Mouse (Mus musculus): Measurements from ENCODE around the gene Avil. TPM values are rescaled to one million over a fixed set of nuclear protein-coding genes. Genes with fewer than 3 reads are reported as not detected.
"Not testable (repeated sequence)": the region's sequence is repeated elsewhere in the genome, so short reads cannot be mapped to it uniquely, and the experiment has no call there.

The Avil gene
- polyA plus RNA-seq, 1 experiment from 2014 or later: not detected

DNA sequence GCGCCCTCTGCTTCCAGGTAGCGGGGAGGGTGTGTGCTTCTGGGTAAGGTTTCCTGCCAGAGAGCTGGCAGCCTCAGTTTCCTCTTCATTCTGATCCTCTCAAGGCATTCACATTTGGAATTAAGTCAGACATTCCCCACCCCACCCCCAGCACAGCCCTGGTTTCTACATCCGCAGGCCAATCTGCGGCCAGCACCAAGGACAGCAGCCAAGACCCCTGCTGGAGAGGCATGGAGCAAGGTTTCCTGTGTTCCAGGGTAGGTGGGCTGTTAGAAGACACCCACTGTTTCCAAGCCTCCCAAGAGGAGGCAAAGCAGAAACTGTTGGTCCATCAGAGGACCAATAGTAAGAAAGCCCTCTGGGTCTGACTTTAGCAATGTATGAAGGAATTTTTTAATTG is 54.1 kb downstream of the Avil start:
- H3K27ac ChIP-seq: no peak overlapping the region
- H3K36me3 ChIP-seq (ENCODE audit: inconsistent target): no peaks in the 10 kb centered on the region
- 97% methylated on average over 4 of the region's 4 CpGs for WGBS (ENCODE audit: missing documents)
- H3K4me3 ChIP-seq (ENCODE audit: inconsistent target): no peak overlapping the region
- H3K79me2 ChIP-seq (ENCODE audit: inconsistent target): no peaks in the 10 kb centered on the region

DNA sequence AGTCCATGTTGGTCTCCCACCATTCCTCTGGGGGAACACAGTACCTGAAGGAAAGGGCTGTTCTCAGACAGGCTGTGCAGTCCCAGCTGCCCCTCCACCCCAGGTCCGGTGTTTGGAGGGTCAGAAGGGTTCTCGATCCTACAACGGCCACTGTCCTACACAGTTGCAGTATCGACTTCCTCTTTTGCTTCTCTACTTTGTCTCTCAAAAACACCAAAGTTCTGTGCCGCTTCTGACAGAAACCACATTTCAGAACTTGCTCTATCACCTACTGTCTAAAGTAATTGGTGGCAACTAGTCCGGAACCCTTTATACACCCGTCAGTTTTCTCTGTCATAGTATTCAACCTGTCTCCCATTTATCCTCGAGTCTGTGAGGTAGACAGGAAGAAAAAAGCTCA is 54.9 kb downstream of the Avil start:
- no peak overlapping the region for H3K27ac ChIP-seq
- H3K36me3 ChIP-seq (ENCODE audit: inconsistent target): no peaks in the 10 kb centered on the region
- 14% methylated on average over 8 of the region's 8 CpGs for WGBS (ENCODE audit: missing documents)
- no peaks in the 10 kb centered on the region for H3K79me2 ChIP-seq (ENCODE audit: inconsistent target)
- H3K4me3 ChIP-seq (ENCODE audit: inconsistent target): no peak overlapping the region

DNA sequence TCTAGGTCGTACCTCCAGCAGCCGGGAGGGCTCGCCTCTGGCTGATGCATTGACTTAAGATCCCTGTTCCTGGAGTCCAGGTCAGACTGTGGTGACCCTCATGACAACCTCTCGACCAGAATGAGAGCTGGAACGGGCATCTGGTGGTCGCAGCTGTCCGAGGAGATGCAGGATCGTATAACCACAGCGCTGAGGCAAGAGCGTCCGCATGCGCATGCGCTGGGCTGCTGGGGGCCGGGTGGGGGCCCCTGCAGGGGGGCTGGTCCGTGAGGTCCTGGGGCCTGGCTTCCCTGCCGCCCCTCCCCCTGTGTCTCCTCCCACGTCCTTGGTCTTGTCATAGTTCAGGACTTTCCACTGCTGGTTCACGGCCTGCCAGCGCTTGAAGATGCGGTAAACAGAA is 56.0 kb downstream of the Avil start:
- Histone ChIP-seq H3K4me3 (ENCODE audit: inconsistent target) (no peak overlapping the region), H3K27ac (no peak overlapping the region), H3K79me2 (ENCODE audit: inconsistent target) (no peaks in the 10 kb centered on the region), H3K36me3 (ENCODE audit: inconsistent target) (no peaks in the 10 kb centered on the region)
- WGBS (ENCODE audit: missing documents): 88% methylated on average over 15 of the region's 20 CpGs

DNA sequence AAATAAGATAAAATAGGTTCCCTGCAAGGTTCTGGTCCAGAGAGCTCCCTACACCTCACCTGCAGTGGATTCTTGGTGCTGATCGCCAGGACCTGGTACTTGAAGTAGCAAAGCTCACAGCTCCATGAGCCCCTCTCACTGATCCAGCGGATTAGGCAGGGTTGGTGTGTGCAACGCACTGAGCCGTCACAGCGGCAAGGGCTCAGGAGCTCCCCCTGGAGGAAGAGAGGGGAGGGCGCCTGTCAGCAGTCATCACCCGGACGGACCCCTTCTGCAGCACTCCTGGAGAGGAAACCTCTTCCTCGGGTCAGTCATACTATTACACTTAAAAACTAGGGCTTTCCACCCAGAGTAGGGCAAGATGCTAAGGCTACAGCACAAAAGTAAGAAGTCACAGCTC is 57.7 kb downstream of the Avil start:
- 5% methylated on average over 9 of the region's 9 CpGs for WGBS (ENCODE audit: missing documents)

DNA sequence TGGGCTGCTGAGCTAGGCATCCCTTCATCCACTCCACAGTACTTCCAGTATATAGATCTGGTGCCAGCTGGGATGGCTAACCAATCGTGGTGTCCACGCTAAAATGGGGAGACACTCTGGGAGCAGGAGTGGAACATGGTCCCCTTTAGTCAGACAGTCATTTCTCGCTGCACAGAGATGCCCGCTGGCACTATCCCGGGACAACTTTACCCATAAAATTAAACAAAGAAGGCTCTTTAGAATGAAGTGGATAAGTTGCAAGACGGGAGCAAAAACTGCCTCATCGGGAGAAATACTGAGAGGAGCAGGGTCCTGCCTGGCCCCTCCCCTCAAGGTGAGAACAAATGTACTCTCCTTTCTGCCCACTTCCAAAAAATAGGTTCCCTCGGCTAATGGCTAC is 58.2 kb downstream of the Avil start:
- Histone ChIP-seq H3K36me3 (ENCODE audit: inconsistent target) (no peaks in the 10 kb centered on the region), H3K79me2 (ENCODE audit: inconsistent target) (peaks cover 3% of the 10 kb centered on the region), H3K4me3 (ENCODE audit: inconsistent target) (no peak overlapping the region), H3K27ac (no peak overlapping the region)
- WGBS (ENCODE audit: missing documents): 25% methylated on average over 8 of the region's 8 CpGs

More for the DNA sequence above, 57.7 kb downstream of the Avil start:
- Histone ChIP-seq H3K36me3 (ENCODE audit: inconsistent target) (no peaks in the 10 kb centered on the region), H3K79me2 (ENCODE audit: inconsistent target) (no peaks in the 10 kb centered on the region), H3K4me3 (ENCODE audit: inconsistent target) (no peak overlapping the region), H3K27ac (no peak overlapping the region)

DNA sequence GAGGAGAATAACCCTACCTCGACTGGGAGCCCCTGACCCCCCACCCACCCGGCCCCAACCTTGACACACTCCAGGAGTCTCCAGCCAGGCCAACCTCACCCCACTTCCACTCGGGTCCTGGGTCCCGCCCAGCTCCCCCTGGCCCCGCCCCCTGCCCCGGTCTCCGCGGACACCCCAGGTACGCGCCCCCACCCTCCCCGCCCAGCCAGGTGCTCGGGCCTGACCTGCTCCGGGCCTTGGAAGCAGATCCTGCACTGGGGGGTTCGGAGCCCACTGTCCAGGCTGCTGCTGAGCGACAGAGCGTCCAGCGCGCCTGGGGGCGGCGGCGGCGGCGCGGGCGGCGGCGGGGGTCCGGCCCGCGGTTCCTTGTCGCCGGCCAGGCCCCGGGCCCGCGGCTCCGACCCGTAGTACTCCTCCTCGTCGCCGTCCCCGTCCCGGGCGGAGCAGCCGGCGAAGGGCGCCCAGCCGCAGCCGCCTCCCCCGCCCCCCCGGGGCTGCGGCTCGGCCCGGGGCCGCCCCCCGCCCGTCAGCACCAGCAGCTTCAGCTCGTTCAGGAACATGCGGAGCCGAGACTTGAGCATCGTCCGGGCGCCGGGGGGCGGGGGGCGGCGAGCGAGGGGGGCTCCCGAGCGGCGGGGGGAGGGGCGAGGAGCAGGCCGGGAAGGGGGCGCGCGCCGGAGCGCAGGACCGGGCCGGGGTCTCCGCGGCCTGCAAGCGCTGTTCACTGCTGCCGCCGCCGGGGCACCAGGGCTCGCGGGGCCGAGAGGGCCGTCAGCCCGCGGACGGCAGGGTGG is 58.9 kb downstream of the Avil start:
- Histone ChIP-seq H3K4me3 (ENCODE audit: inconsistent target) (no peak overlapping the region), H3K79me2 (ENCODE audit: inconsistent target) (peaks cover 9% of the 10 kb centered on the region), H3K27ac (no peak overlapping the region), H3K36me3 (ENCODE audit: inconsistent target) (no peaks in the 10 kb centered on the region)
- 0% methylated on average over 44 of the region's 92 CpGs for WGBS (ENCODE audit: missing documents)

DNA sequence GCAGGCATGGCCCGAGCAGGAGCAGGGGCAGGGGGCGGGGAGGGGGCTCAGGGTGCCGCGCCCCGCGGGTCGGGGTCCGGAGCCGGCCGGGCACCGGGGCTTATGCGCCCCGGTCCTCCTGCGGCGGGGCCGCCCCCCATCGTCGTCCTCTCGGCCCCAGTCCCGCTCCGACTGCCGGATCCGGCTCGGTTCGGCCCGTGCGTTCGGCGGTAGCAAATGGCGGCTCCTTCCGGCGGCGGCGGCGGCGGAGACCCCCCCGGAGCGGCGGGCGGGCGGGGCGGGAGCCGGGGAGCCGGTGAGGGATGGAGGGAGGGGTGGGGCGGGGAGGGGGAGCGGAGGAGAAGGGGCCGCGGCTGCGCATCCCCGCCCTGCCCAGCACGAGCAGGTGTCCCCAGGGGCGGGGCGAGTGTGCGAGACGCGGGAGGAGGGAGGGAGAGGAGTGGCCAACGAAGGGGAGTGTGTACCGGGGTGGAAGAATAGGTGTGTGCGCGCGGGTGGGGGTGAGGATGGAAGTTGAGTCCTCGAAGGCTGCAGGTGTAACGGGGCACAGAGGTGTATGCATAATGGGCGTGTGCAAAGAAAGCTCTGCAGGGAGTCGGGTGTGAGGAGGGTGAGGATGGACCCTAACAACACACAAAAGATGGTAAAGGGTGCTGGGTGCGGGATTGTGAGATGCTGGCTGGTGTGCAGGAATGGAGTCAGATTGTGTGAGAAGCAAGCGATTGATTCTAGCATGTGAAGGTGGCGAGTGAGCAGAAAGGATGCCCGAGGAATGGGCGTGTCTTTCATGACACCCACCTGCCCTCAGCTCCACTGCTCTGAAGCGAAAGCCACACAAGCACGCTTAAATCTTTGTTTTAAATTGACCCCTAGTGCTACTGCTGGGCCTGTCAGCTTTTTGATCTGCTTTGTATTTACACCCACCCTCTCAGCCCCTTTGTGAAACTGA is 59.7 kb downstream of the Avil start, which contains the start of gene March9:
TSS of gene March9 (minus strand) at position 217 of the 949 bp plus-strand sequence.
- H3K4me3 ChIP-seq (ENCODE audit: inconsistent target): peak within 1 kb of the TSS; percentile 11
- 7% methylated on average over 51 of the region's 72 CpGs for WGBS (ENCODE audit: missing documents)

DNA sequence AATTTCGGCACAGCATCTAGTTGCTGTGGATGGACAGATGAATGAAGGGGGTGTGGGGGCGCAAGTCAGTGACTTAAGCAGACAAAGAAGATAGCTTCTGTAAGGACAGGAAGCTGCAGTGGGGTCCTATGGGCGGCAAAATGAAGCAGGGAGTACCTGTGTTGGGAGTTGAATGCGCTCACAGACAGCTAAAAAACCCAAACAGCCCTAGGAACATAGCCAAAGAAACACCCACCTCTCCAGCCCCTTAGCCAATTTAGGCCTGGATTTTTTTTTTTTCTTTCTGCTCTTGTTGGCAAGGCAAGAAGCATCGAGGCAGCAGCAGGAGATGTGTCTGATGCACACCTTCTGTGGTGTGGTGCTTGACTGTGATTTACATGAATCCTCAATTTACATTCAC is 60.6 kb downstream of the Avil start:
- 91% methylated on average over 5 of the region's 5 CpGs for WGBS (ENCODE audit: missing documents)
- H3K4me3 ChIP-seq (ENCODE audit: inconsistent target): no peak overlapping the region

More for the DNA sequence above, 59.7 kb downstream of the Avil start, which contains the start of gene March9:
- H3K27ac ChIP-seq: no peak within 1 kb of the TSS
- peaks cover 18% of the 10 kb centered on the region for H3K79me2 ChIP-seq (ENCODE audit: inconsistent target)
- H3K36me3 ChIP-seq (ENCODE audit: inconsistent target): peaks cover 5% of the 10 kb centered on the region; the same call in 1 of the 2 replicates

DNA sequence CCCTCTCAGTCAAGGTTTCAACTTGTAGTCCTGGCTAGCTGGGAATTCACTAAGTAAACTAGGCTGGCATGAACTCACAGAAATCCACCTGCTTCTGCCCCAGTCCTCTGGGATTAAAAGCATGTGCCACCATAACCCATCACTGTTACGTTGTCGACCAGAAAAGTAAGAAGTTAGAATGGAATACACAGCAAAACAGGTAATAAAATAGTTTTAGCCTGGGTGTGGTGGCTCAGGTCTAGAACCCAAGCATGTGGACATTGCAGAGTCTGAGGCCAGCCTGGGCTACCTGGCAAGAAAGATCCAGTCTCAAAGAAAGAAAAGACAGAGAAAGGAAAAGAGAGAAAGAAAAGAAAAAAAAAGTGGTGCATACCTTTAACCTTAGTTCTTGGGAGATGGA is 61.0 kb downstream of the Avil start:
- Histone ChIP-seq H3K27ac (no peak overlapping the region), H3K4me3 (ENCODE audit: inconsistent target) (no peak overlapping the region), H3K36me3 (ENCODE audit: inconsistent target) (peaks cover 18% of the 10 kb centered on the region), H3K79me2 (ENCODE audit: inconsistent target) (peaks cover 29% of the 10 kb centered on the region)
- 82% methylated on average over 2 of the region's 2 CpGs for WGBS (ENCODE audit: missing documents)

More for the DNA sequence above, 60.6 kb downstream of the Avil start:
- H3K27ac ChIP-seq: no peak overlapping the region
- H3K36me3 ChIP-seq (ENCODE audit: inconsistent target): peaks cover 13% of the 10 kb centered on the region
- H3K79me2 ChIP-seq (ENCODE audit: inconsistent target): peaks cover 26% of the 10 kb centered on the region

DNA sequence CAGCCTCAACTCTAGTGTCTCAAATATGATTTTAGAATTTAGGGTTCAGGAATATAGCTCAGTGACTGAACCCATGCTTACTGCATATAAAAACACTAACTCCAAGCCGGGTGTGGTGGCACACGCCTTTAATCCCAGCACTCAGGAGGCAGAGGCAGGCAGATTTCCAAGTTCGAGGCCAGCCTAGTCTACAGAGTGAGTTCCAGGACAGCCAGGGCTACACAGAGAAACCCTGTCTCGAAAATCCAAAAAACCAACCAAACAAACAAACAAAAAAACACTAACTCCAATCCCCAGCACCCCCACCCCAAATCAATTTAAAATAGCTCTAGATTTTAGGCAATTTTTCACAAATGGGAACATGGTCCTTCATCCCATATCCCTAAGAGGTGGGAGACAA is 61.6 kb downstream of the Avil start:
- peaks cover 24% of the 10 kb centered on the region for H3K36me3 ChIP-seq (ENCODE audit: inconsistent target)
- WGBS (ENCODE audit: missing documents): 95% methylated on average over 2 of the region's 4 CpGs
- not testable (repeated sequence) for H3K4me3 ChIP-seq (ENCODE audit: inconsistent target)
- H3K27ac ChIP-seq: peak overlapping the region; percentile 62
- peaks cover 32% of the 10 kb centered on the region for H3K79me2 ChIP-seq (ENCODE audit: inconsistent target)

DNA sequence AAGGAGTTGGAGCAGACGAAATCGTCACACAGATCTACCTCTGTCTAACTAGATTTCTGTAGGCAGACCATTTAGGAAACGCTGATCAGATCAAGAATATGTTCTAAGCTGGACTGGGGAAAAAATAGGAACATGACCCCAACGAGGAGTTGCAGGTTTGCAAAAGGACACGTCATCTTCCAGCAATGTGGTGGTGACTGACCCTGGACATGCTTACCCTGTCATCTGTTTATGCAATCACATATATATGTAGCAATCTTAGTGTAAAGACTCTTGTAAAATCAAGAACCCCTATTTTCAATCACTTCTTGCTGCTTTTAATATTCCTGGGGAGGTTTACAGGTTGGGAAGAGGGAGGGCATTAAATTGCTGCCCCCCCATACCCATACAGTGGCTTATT is 62.0 kb downstream of the Avil start:
- peaks cover 32% of the 10 kb centered on the region for H3K79me2 ChIP-seq (ENCODE audit: inconsistent target)
- peak overlapping the region; percentile 62 for H3K27ac ChIP-seq
- WGBS (ENCODE audit: missing documents): 39% methylated on average over 5 of the region's 5 CpGs

DNA sequence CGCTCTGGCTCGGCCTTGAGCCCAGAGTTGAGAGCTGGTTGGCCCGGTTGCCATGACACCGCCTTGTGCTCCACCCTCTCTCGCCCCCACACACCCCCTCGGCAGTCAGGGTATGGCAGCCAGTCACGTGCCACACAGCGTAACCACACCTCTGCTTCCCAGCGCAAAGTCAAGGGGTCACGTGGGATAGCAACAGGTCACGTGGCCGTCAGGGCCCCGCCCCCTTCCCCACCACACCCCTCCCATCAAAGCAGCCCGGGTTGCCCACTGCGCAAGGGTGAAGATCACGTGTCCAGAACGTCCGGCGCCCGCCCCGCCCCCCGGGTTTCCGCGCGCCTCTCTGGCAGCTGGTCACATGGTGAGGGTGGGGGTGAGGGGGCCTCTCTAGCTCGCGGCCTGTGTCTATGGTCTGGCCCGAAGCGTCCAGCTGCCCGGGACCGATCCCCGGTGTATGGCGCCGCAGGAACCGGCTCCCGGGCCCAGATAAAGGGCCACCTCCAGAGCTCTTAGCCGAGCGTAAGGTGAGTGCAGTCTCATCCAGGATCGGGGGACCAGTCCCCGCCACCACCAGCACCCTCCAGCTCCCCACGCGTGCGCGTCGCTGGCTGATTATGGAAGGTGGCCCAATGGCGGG is 62.8 kb downstream of the Avil start, which contains the start of gene Cdk4:
TSS of gene Cdk4 (plus strand) at position 296 of the 634 bp plus-strand sequence.
- H3K36me3 ChIP-seq (ENCODE audit: inconsistent target): peaks cover 34% of the 10 kb centered on the region
- H3K27ac ChIP-seq: peak within 1 kb of the TSS; percentile 87
- WGBS (ENCODE audit: missing documents): under 1% methylated on average over 46 of the region's 46 CpGs
- peaks cover 32% of the 10 kb centered on the region for H3K79me2 ChIP-seq (ENCODE audit: inconsistent target)
- H3K4me3 ChIP-seq (ENCODE audit: inconsistent target): peak within 1 kb of the TSS; percentile 69

More for the DNA sequence above, 62.0 kb downstream of the Avil start:
- Histone ChIP-seq H3K36me3 (ENCODE audit: inconsistent target) (peaks cover 28% of the 10 kb centered on the region), H3K4me3 (ENCODE audit: inconsistent target) (no peak overlapping the region)

DNA sequence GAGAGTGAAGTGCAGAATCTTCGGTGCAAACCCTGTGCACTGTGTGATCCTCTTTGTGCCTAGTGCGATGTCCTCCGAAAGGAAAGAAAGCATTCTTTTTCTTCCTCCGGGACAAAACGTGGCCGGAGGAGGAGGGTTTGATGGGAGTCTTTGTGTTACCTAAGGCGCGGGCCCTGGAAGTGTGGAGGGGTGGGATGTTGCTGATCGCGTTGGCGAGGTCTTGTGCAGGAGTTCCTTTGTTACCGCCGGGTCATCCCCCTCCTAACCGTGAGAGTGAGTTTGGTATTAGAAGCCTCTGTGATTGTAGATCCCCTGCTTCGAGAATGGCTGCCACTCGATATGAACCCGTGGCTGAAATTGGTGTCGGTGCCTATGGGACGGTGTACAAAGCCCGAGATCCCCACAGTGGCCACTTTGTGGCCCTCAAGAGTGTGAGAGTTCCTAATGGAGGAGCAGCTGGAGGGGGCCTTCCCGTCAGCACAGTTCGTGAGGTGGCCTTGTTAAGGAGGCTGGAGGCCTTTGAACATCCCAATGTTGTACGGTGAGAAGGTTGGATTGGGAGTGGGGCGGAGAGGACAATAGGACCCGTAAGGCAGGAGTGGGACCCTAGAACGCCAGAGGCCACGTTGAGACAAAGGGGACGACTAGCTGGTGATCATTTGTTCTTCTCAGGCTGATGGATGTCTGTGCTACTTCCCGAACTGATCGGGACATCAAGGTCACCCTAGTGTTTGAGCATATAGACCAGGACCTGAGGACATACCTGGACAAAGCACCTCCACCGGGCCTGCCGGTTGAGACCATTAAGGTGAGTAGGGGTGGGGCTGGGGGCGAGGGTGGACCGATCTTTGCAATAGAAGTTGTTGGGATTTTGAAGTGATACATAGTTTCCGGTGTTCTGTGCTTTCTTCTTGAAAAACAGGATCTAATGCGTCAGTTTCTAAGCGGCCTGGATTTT is 63.7 kb downstream of the Avil start:
- H3K4me3 ChIP-seq (ENCODE audit: inconsistent target): peak overlapping the region; percentile 69
- H3K79me2 ChIP-seq (ENCODE audit: inconsistent target): peaks cover 37% of the 10 kb centered on the region
- peak overlapping the region; percentile 87 for H3K27ac ChIP-seq
- 8% methylated on average over 37 of the region's 37 CpGs for WGBS (ENCODE audit: missing documents)
- peaks cover 34% of the 10 kb centered on the region for H3K36me3 ChIP-seq (ENCODE audit: inconsistent target)
